Comparison of ENCODE assay signal across 9 mouse cellular contexts in the genomic region with DNA sequence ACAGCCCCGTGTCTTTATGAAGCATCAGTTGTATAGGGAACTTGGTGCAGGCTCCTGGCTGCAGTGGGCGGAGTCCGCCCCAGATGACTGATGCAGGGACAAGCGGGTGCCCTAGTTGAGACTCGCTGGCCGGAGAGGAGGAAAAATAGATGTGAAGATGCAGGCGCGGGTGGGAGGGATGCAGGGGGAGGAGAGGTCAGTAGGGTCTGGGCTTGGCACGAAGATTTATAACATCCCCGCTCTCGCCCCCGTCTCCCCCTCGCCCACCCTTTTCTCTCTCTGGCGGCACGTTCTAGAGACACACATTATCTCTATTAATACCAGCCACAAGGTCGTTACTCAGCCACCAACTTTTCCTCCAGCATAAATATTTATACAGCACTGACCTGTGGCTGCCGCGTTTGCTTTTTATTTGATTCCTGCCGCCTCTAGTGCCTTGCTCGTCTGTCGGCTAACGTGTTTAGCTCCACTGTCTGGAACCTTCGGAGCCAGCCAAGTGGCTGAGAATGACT.
DNase-seq lines count a peak whose midpoint lies in the region; ATAC-seq lines count a peak whose summit lies in the region.
"Had no signal": no experiment of that assay in that cellular context is flagged by ENCODE, and none has a peak within 500 bp of the region (broad histone marks: within the 10 kb centered on the region; RNA-seq: fewer than 3 reads in every experiment).

No protein-coding gene starts in this region.

- H3K27me3 ChIP-seq in hindbrain, embryonic 15.5 days: peaks cover 8% of the 10 kb centered on the region
- peaks cover 47% of the 10 kb centered on the region for H3K27me3 ChIP-seq in midbrain, embryonic 12.5 days

- peak overlapping the region; percentile 33 for H3K4me3 ChIP-seq in hindbrain, embryonic 15.5 days
- H3K4me3 ChIP-seq in midbrain, embryonic 12.5 days: peak overlapping the region; percentile 17

- peak; percentile 28 for DNase-seq in adrenal gland, postnatal 10 days
- no peak for DNase-seq in adrenal gland, adult 8-10 months
- DNase-seq in embryo, embryonic 10 days (ENCODE audit: low spot score): peak; percentile 77
- DNase-seq in cerebellum, postnatal 10 days: no peak
- no peak for DNase-seq in natural killer cell, adult 2 months (ENCODE audit: low spot score in 2 of 2)
- DNase-seq in layer of hippocampus, postnatal 25 days (ENCODE audit: extremely low spot score in 1 of 2, low spot score in 1 of 2): no peak
- DNase-seq: kidney, adult 2 months had no signal

- peak overlapping the region; percentile 65 for H3K4me2 ChIP-seq in hindbrain, embryonic 15.5 days
- peak overlapping the region; percentile 46 for H3K4me2 ChIP-seq in midbrain, embryonic 12.5 days (replicated peaks)

- peaks cover 6% of the 10 kb centered on the region; the same call in 1 of the 2 replicates for H3K4me1 ChIP-seq in hindbrain, embryonic 15.5 days (replicated peaks)
- peaks cover 10% of the 10 kb centered on the region; the same call in 1 of the 2 replicates for H3K4me1 ChIP-seq in midbrain, embryonic 12.5 days

- ATAC-seq in hindbrain, embryonic 15.5 days (ENCODE audit: low FRiP score, low read depth): peak; percentile 51; the same call in 1 of the 2 replicates
- no peak for ATAC-seq in midbrain, embryonic 12.5 days (ENCODE audit: low FRiP score, low read depth)

- no peak overlapping the region for H3K27ac ChIP-seq in hindbrain, embryonic 15.5 days (replicated peaks)
- no peak overlapping the region for H3K27ac ChIP-seq in midbrain, embryonic 12.5 days (replicated peaks)

- WGBS in hindbrain, embryonic 15.5 days: 10% methylated on average over 17 of the region's 23 CpGs
- 16% methylated on average over 16 of the region's 23 CpGs for WGBS in midbrain, embryonic 12.5 days

- H3K9me3 ChIP-seq in hindbrain, embryonic 15.5 days: no peaks in the 10 kb centered on the region
- no peaks in the 10 kb centered on the region for H3K9me3 ChIP-seq in midbrain, embryonic 12.5 days

- H3K9ac ChIP-seq in hindbrain, embryonic 15.5 days: peak overlapping the region; percentile 27; the same call in 1 of the 2 replicates
- no peak overlapping the region for H3K9ac ChIP-seq in midbrain, embryonic 12.5 days (replicated peaks)

- no peaks in the 10 kb centered on the region for H3K36me3 ChIP-seq in hindbrain, embryonic 15.5 days
- no peaks in the 10 kb centered on the region for H3K36me3 ChIP-seq in midbrain, embryonic 12.5 days

Comparison
In these comparisons a context has a peak if more than half of its experiments do, and no peak if none do; other contexts are left out.
1. DNase-seq: peak in adrenal gland, postnatal 10 days (single experiment) and embryo, embryonic 10 days (single experiment); none in adrenal gland, adult 8-10 months (single experiment), cerebellum, postnatal 10 days (0 of 2), natural killer cell, adult 2 months (0 of 2) and layer of hippocampus, postnatal 25 days (0 of 2).